Mouse (Mus musculus) ES-Bruce4 (cell line): ENCODE data around the gene Smpdl3b.

Source experiments
- CTCF ChIP-seq: IDR thresholded peaks from one replicate; pipeline ENCODE4 v1.8.1; 2011; ENCODE audit warnings: low read depth, low read length
- POLR2A ChIP-seq: IDR thresholded peaks from one replicate; pipeline ENCODE4 v1.8.1; 2011; ENCODE audit warnings: low read length; ENCODE audit not compliant: insufficient read depth

DNA sequence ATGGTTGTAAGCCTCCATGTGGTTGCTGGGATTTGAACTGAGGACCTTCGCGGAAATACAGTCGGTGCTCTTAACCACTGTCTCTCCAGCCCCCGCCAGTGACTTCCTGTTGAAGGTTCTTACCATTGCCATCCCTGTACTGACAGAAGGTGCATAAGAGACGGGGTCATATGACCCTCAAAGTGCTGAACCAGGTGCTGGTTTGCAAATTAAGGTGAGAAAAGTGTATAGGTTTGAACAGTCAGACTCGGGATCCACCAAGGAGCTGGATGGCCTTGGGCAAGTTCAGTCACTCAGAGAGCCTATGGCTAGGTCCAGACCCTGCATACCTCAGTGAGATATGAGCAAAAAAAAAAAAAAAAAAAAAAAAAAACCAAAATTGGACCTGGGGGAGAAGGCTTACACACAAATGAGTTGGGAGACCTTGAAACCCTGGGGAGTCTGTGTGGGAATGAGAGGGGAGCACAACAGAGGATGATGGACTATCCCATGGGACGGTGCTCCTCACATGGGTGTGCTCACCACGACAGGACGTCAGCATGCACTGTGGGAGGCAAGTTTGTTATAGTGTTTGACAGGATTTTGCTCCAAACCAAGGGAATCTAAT is 10.0 kb downstream of the Smpdl3b start:
- no peak for TF ChIP-seq POLR2A
- no peak for TF ChIP-seq CTCF
